25 mouse cellular contexts compared by ENCODE assay signal in genomic region chr4:139055744-139056143, GRCm38 (mm10). TPM values are rescaled to one million over a fixed set of nuclear protein-coding genes. Genes with fewer than 3 reads are reported as not detected.
DNase-seq lines count a peak whose midpoint lies in the region; ATAC-seq lines count a peak whose summit lies in the region.
"Had no signal": no experiment of that assay in that cellular context is flagged by ENCODE, and none has a peak within 500 bp of the region (broad histone marks: within the 10 kb centered on the region; RNA-seq: fewer than 3 reads in every experiment).

No protein-coding gene starts in this region.

- H3K36me3 ChIP-seq in forebrain, embryonic 13.5 days (ENCODE audit: poor library complexity, severe bottlenecking): no peaks in the 10 kb centered on the region
- no peaks in the 10 kb centered on the region for H3K36me3 ChIP-seq in forebrain, embryonic 10.5 days (replicated peaks)
- H3K36me3 ChIP-seq in hindbrain, embryonic 15.5 days: no peaks in the 10 kb centered on the region
- no peaks in the 10 kb centered on the region for H3K36me3 ChIP-seq in hindbrain, embryonic 11.5 days (ENCODE audit: control insufficient read depth, insufficient read depth, low read length)
- no peaks in the 10 kb centered on the region for H3K36me3 ChIP-seq in forebrain, embryonic 16.5 days (ENCODE audit: control insufficient read depth, insufficient read depth)
- no peaks in the 10 kb centered on the region for H3K36me3 ChIP-seq in midbrain, embryonic 15.5 days (replicated peaks)
- H3K36me3 ChIP-seq: embryonic facial prominence, embryonic 13.5 days; limb, embryonic 12.5 days; liver, embryonic 15.5 days; neural tube, embryonic 12.5 days had no signal

- DNase-seq in forebrain, embryonic 10.5 days (ENCODE audit: extremely low spot score, low spot score): no peak
- no peak for DNase-seq in hindbrain, embryonic 11.5 days (ENCODE audit: low spot score)
- no peak for DNase-seq in thymus, adult 18-20 months
- DNase-seq: gastrocnemius, postnatal 14 days; kidney, postnatal 14 days; lung, embryonic 14.5 days; lung, postnatal 14 days; right cerebral cortex, adult 18-20 months; spleen, adult 18-20 months; thymus, postnatal 36 days had no signal

- no peak overlapping the region for H3K9ac ChIP-seq in forebrain, embryonic 13.5 days
- H3K9ac ChIP-seq in hindbrain, embryonic 15.5 days: no peak overlapping the region
- no peak overlapping the region for H3K9ac ChIP-seq in hindbrain, embryonic 11.5 days (ENCODE audit: low read depth, low read length)
- H3K9ac ChIP-seq in forebrain, embryonic 16.5 days (replicated peaks; ENCODE audit: low read depth, low read length): no peak overlapping the region
- H3K9ac ChIP-seq in midbrain, embryonic 15.5 days: no peak overlapping the region
- H3K9ac ChIP-seq: embryonic facial prominence, embryonic 13.5 days; limb, embryonic 12.5 days; liver, embryonic 15.5 days; lung, embryonic 14.5 days; neural tube, embryonic 12.5 days had no signal

- ATAC-seq in forebrain, embryonic 13.5 days: no peak
- peak; percentile 2; the same call in 1 of the 2 replicates for ATAC-seq in hindbrain, embryonic 15.5 days (ENCODE audit: low FRiP score, low read depth)
- ATAC-seq in hindbrain, embryonic 11.5 days (ENCODE audit: low FRiP score): no peak
- ATAC-seq in forebrain, embryonic 16.5 days: 0 out of 2 replicates have a peak, but pooled peaks have one; percentile 7
- no peak for ATAC-seq in midbrain, embryonic 15.5 days (replicated peaks)
- ATAC-seq in inflammation-experienced regulatory T-cells, adult 6 months: no peak
- ATAC-seq: intestine, postnatal 0 days had no signal

- H3K4me1 ChIP-seq in forebrain, embryonic 13.5 days: peaks cover 43% of the 10 kb centered on the region
- H3K4me1 ChIP-seq in forebrain, embryonic 10.5 days: peaks cover 26% of the 10 kb centered on the region
- peaks cover 32% of the 10 kb centered on the region for H3K4me1 ChIP-seq in hindbrain, embryonic 15.5 days (replicated peaks)
- no peaks in the 10 kb centered on the region for H3K4me1 ChIP-seq in hindbrain, embryonic 11.5 days (replicated peaks; ENCODE audit: control insufficient read depth, insufficient read depth, low read length)
- H3K4me1 ChIP-seq in forebrain, embryonic 16.5 days (replicated peaks; ENCODE audit: control insufficient read depth, insufficient read depth, low read length): peaks cover 30% of the 10 kb centered on the region
- H3K4me1 ChIP-seq in midbrain, embryonic 15.5 days: peaks cover 26% of the 10 kb centered on the region
- H3K4me1 ChIP-seq: embryonic facial prominence, embryonic 13.5 days; limb, embryonic 12.5 days; liver, embryonic 15.5 days had no signal

- H3K27ac ChIP-seq in forebrain, embryonic 13.5 days: peak overlapping the region; percentile 54; the same call in 1 of the 2 replicates
- no peak overlapping the region for H3K27ac ChIP-seq in forebrain, embryonic 10.5 days
- peak overlapping the region; percentile 67 for H3K27ac ChIP-seq in hindbrain, embryonic 15.5 days (replicated peaks)
- no peak overlapping the region for H3K27ac ChIP-seq in hindbrain, embryonic 11.5 days (ENCODE audit: low read depth, low read length)
- H3K27ac ChIP-seq in forebrain, embryonic 16.5 days (ENCODE audit: low read length): peak overlapping the region; percentile 6; the same call in 1 of the 2 replicates
- 0 out of 2 replicates have a peak overlapping the region, but pooled peaks have one; percentile 32 for H3K27ac ChIP-seq in midbrain, embryonic 15.5 days
- H3K27ac ChIP-seq: embryonic facial prominence, embryonic 13.5 days; left cerebral cortex, adult 2 months; limb, embryonic 12.5 days; liver, embryonic 15.5 days; neural tube, embryonic 12.5 days had no signal

- H3K27me3 ChIP-seq in forebrain, embryonic 13.5 days: peaks cover 49% of the 10 kb centered on the region
- H3K27me3 ChIP-seq in forebrain, embryonic 10.5 days (ENCODE audit: poor library complexity, severe bottlenecking): peaks cover 33% of the 10 kb centered on the region
- peaks cover 8% of the 10 kb centered on the region; the same call in 1 of the 2 replicates for H3K27me3 ChIP-seq in hindbrain, embryonic 15.5 days
- H3K27me3 ChIP-seq in hindbrain, embryonic 11.5 days (ENCODE audit: control insufficient read depth, insufficient read depth, low read length): no peaks in the 10 kb centered on the region
- 0 out of 2 replicates have a peak, but pooled peaks cover 4% of the 10 kb centered on the region for H3K27me3 ChIP-seq in forebrain, embryonic 16.5 days (replicated peaks; ENCODE audit: control insufficient read depth, insufficient read depth, low read length)
- H3K27me3 ChIP-seq in midbrain, embryonic 15.5 days (replicated peaks): no peaks in the 10 kb centered on the region
- H3K27me3 ChIP-seq: embryonic facial prominence, embryonic 13.5 days; liver, embryonic 15.5 days; neural tube, embryonic 12.5 days had no signal

- no peak overlapping the region for H3K4me2 ChIP-seq in forebrain, embryonic 13.5 days
- no peak overlapping the region for H3K4me2 ChIP-seq in hindbrain, embryonic 15.5 days
- H3K4me2 ChIP-seq in hindbrain, embryonic 11.5 days (replicated peaks; ENCODE audit: low read depth, low read length): no peak overlapping the region
- no peak overlapping the region for H3K4me2 ChIP-seq in forebrain, embryonic 16.5 days (ENCODE audit: low read length)
- H3K4me2 ChIP-seq in midbrain, embryonic 15.5 days: no peak overlapping the region
- H3K4me2 ChIP-seq: embryonic facial prominence, embryonic 13.5 days; limb, embryonic 12.5 days; liver, embryonic 15.5 days; lung, embryonic 14.5 days; neural tube, embryonic 12.5 days had no signal

- no peaks in the 10 kb centered on the region for H3K9me3 ChIP-seq in forebrain, embryonic 13.5 days (replicated peaks)
- no peaks in the 10 kb centered on the region for H3K9me3 ChIP-seq in forebrain, embryonic 10.5 days
- no peaks in the 10 kb centered on the region for H3K9me3 ChIP-seq in hindbrain, embryonic 15.5 days
- H3K9me3 ChIP-seq in hindbrain, embryonic 11.5 days (ENCODE audit: control insufficient read depth, low read length): no peaks in the 10 kb centered on the region
- no peaks in the 10 kb centered on the region for H3K9me3 ChIP-seq in forebrain, embryonic 16.5 days (ENCODE audit: control insufficient read depth, low read length)
- H3K9me3 ChIP-seq in midbrain, embryonic 15.5 days: no peaks in the 10 kb centered on the region
- H3K9me3 ChIP-seq: embryonic facial prominence, embryonic 13.5 days; G1E; limb, embryonic 12.5 days; liver, embryonic 15.5 days; neural tube, embryonic 12.5 days had no signal

- H3K4me3 ChIP-seq in forebrain, embryonic 13.5 days: no peak overlapping the region
- no peak overlapping the region for H3K4me3 ChIP-seq in forebrain, embryonic 10.5 days
- no peak overlapping the region for H3K4me3 ChIP-seq in hindbrain, embryonic 15.5 days
- no peak overlapping the region for H3K4me3 ChIP-seq in hindbrain, embryonic 11.5 days (ENCODE audit: low read depth, low read length)
- H3K4me3 ChIP-seq in forebrain, embryonic 16.5 days (replicated peaks; ENCODE audit: low read length): no peak overlapping the region
- H3K4me3 ChIP-seq in midbrain, embryonic 15.5 days: no peak overlapping the region
- H3K4me3 ChIP-seq: embryonic facial prominence, embryonic 13.5 days; left cerebral cortex, adult 2 months; limb, embryonic 12.5 days; liver, embryonic 15.5 days; neural tube, embryonic 12.5 days had no signal

- 66% methylated on average over 3 of the region's 3 CpGs for WGBS in forebrain, embryonic 13.5 days
- WGBS in forebrain, embryonic 10.5 days: 87% methylated on average over 3 of the region's 3 CpGs
- 58% methylated on average over 3 of the region's 3 CpGs for WGBS in hindbrain, embryonic 15.5 days
- 78% methylated on average over 3 of the region's 3 CpGs for whole genome bisulfite sequencing in hindbrain, embryonic 11.5 days
- WGBS in forebrain, embryonic 16.5 days: 53% methylated on average over 3 of the region's 3 CpGs
- 69% methylated on average over 3 of the region's 3 CpGs for WGBS in midbrain, embryonic 15.5 days

RNA-seq across cellular contexts. Expression of gene Htr6, which starts 19.6 kb away (rescaled TPM):
- 0.11 and 0.18 TPM in 2 replicates for polyA plus RNA-seq in forebrain, embryonic 13.5 days (2015; fragmentation: Nextera tagmentation; extraction: Ambion mirVana)
- polyA plus RNA-seq in forebrain, embryonic 10.5 days (2016; fragmentation: Nextera tagmentation; extraction: Ambion mirVana): 0.07 and 0.12 TPM in 2 replicates
- polyA plus RNA-seq in hindbrain, embryonic 15.5 days (2015; fragmentation: Nextera tagmentation; extraction: Ambion mirVana): 0.43 and 0.83 TPM in 2 replicates
- not detected in 2 replicates for polyA plus RNA-seq in hindbrain, embryonic 11.5 days (2014; fragmentation: Nextera tagmentation; extraction: Ambion mirVana)
- 0.34 and 0.60 TPM in 2 replicates for polyA plus RNA-seq in forebrain, embryonic 16.5 days (2015; fragmentation: Nextera tagmentation; extraction: Ambion mirVana)
- 0.50 and 0.56 TPM in 2 replicates for polyA plus RNA-seq in midbrain, embryonic 15.5 days (2015; fragmentation: Nextera tagmentation; extraction: Ambion mirVana)
- polyA plus RNA-seq in inflammation-experienced regulatory T-cells, adult 6 months (2017; shearing (Covaris generic)): not detected
- polyA plus RNA-seq: G1E; heart, embryonic 14.5 days; intestine, postnatal 0 days; liver, adult 2 months; liver, embryonic 15.5 days; lung, embryonic 14.5 days; neural tube, embryonic 12.5 days; stomach, embryonic 16.5 days had no signal

RNA-seq across cellular contexts. Expression of gene Nbl1, which starts 37.0 kb away (rescaled TPM):
- 12.5 and 17.1 TPM in 2 replicates for polyA plus RNA-seq in forebrain, embryonic 13.5 days (2015; fragmentation: Nextera tagmentation; extraction: Ambion mirVana)
- polyA plus RNA-seq in forebrain, embryonic 10.5 days (2016; fragmentation: Nextera tagmentation; extraction: Ambion mirVana): 19.6 and 22.7 TPM in 2 replicates
- polyA plus RNA-seq in hindbrain, embryonic 15.5 days (2015; fragmentation: Nextera tagmentation; extraction: Ambion mirVana): 53.9 and 55.2 TPM in 2 replicates
- 17.2 and 19.6 TPM in 2 replicates for polyA plus RNA-seq in hindbrain, embryonic 11.5 days (2014; fragmentation: Nextera tagmentation; extraction: Ambion mirVana)
- 27.0 and 30.3 TPM in 2 replicates for polyA plus RNA-seq in forebrain, embryonic 16.5 days (2015; fragmentation: Nextera tagmentation; extraction: Ambion mirVana)
- polyA plus RNA-seq in midbrain, embryonic 15.5 days (2015; fragmentation: Nextera tagmentation; extraction: Ambion mirVana): 42.3 and 50.7 TPM in 2 replicates
- under 1 TPM in 2 of 3 experiments, not detected in 1; 0.60 to 0.82 TPM for polyA plus RNA-seq in inflammation-experienced regulatory T-cells, adult 6 months (2017; shearing (Covaris generic))

Comparison
In these comparisons a context has a peak if more than half of its experiments do, and no peak if none do; other contexts are left out.
1. ATAC-seq: peak in hindbrain, embryonic 15.5 days (single experiment) and forebrain, embryonic 16.5 days (single experiment); none in forebrain, embryonic 13.5 days (single experiment), hindbrain, embryonic 11.5 days (single experiment), midbrain, embryonic 15.5 days (single experiment) and inflammation-experienced regulatory T-cells, adult 6 months (single experiment).
2. H3K27ac ChIP-seq: peak in forebrain, embryonic 13.5 days (single experiment), hindbrain, embryonic 15.5 days (single experiment), forebrain, embryonic 16.5 days (single experiment) and midbrain, embryonic 15.5 days (single experiment); none in forebrain, embryonic 10.5 days (single experiment) and hindbrain, embryonic 11.5 days (single experiment).